Mouse (Mus musculus) lung, postnatal 0 days (tissue): ENCODE results near the gene Adgrl3.

Experiments used
- CTCF ChIP-seq: IDR thresholded peaks from 2 replicates; pipeline ENCODE4 v1.5.1; 2016; ENCODE audit warnings: antibody characterized with exemption, mild to moderate bottlenecking
- EP300 ChIP-seq: IDR thresholded peaks from 2 replicates; pipeline ENCODE4 v1.6.1; 2016; ENCODE audit warnings: antibody characterized with exemption, mild to moderate bottlenecking, control low read depth

DNA sequence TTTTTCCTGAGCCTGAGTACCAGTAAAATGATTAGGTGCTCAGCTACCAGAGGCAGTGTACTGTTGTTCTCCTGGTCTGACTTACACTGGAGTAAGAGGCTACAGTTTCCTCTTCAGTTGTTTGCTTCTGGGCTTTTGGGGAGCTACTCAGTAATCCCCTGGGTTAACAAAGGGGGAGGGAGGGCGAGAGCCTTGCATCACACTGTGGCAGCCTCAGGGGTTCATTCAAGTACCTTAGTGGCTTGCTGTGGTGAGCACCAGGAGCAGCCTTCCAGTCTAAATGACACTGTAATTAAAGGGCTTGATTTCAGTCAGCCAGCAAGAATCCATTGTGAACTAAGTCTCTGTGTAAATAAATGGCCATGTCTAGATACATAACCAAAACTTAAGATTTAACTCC is 324.4 kb downstream of the Adgrl3 start:
- no peak for TF ChIP-seq CTCF
- TF ChIP-seq EP300, result no peak
